Mouse (Mus musculus): Measurements from ENCODE around the gene Naa35.

GRCm38 (mm10) chr13:59547091-59547490 lies 38.0 kb upstream of the Naa35 start:
- TF ChIP-seq CTCF (IDR thresholded peaks at IDR 0.05; ENCODE audit: low read depth, low read length) (no peak), POLR2A (IDR thresholded peaks at IDR 0.05; ENCODE audit: borderline replicate concordance, low read depth, low read length) (no peak)

All from bone marrow macrophage, adult 2 months (primary cell).